Mouse (Mus musculus): ENCODE results near the gene Fbln5.

Gene Fbln5

DNA sequence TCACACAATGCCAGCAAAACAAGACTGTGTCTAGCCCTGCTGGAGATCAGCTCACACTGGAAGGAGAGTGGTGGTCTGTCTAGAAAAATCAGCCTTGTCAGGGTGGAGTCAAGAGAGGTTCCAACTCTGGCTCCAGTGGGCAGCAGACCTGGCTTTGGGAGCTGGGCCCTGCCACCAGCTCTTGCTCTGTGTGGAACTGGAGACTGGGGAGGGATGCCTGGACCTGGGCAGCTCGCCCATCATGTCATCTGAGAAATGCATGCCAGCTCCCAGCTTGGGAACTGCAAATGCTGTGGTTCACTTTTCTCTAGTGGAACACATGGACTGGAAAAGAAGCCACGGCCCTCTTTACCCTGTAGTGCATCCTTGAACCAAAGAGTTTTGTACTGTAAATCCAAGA is 8.3 kb downstream of the Fbln5 start:
- DNase-seq (ENCODE audit: low spot score in 2 of 2), result no peak

DNA sequence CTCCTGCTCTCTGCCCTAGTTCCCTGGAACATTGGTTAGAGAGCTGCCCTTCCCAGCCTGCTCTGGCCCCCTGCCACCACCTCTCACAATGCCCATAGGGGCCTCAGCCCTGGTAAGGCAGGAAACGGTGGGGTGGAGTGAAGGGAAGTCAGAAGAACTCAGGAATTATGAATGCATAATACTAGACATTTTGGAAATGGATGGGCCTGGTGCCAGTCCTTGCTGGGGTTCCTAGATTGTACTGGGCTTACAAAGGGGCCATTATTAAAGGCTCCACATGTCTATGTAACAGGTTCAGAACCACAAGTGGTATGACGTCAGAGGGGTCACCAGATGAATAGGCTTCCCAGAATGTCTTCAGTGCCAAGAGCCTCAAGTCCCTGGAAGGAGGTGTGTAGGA is 11.5 kb downstream of the Fbln5 start:
- DNase-seq (ENCODE audit: low spot score in 2 of 2), result peak; percentile 26 to 45

DNA sequence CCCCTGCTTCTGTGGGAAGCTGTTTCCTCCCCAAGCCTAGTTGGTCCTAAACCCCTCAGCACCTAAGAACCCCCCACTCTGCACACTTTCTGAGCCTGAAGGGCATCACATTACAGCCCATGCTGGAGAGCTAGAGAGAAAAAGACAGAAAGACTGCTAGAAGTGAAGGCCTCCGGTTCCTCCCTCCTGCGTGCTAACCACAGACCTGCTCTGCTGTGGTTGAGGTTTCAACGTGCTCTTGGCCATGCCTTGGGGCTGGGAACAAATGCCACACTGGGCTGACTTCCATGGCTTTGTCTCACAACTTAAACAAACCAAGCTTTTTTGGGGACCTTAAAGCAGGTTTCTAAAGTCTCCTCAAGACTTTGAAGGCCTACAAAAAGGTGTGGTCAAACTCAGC is 16.4 kb downstream of the Fbln5 start:
- no peak for DNase-seq (ENCODE audit: low spot score in 2 of 2)

DNA sequence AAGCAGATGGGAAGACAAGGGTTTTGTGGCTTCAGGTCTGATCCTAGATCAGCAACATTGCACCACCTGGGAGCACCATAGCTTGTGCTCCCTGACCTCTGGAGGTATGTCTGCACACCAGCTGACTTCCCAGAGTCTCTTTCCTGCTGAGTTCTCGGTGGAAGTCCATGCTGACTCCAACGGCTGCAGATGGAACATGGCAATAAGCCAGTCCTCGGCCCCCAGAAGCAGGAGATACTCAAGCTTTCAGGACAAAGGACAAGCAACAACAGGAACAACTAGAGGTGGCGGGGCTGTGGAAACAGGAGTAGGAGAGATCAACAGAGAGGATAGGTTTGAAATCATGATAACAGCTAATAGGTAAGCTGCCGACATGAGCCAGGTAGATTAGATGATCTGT is 17.1 kb downstream of the Fbln5 start:
- no peak for DNase-seq (ENCODE audit: low spot score in 2 of 2)

DNA sequence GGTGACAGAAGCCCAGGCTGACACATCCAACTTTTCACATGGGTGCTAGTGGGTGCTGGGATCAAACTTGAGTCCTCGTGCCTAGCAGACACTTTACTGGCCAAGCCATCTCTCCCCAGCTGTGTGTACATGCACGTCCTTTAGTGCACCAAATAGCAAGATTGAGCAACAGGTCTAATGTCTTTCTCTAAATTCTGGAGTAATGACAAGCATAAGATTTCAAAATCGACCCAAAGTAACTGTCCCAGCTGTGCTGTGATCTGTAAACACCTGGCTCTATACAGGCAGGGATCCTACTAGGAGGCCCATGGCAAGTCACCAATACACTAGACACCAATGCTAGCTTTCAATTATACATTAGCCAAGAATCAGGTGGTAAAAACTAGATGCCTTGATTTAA is 17.8 kb downstream of the Fbln5 start:
- no peak for DNase-seq (ENCODE audit: low spot score in 2 of 2)

DNA sequence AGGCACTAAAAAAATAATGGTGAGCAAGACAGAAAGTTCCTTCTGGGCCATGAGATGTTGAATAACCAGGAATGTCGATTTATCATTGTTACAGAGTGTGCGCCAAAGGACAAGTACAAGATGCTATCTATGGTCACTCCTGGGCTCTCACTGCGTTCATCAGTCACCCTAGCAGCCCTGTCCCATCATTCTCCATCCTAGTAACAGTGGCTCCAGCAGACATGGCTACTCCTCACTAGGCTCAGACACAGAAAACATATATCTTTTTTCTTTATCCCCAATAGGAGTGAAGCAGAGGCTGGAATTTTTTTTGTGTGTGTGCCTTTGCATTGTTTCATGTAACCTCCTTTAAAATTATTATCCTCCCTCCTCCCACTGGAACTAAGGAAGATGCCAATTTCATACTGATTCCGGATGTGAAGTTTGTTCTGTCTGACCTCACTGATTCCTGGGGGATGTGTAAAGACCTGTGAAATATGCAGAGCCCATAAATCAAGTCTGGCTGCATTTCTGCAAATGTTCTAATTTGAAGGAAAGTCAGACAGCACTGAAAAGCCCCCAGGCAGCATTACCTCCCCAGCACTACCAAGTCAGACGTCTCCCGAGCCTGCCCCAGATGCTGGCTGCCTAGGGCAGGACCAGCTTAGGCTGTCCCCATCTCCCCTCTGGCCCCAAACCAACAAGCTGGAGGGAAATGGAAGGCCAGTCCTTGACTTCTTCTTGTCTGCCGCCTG is 20.5 kb downstream of the Fbln5 start:
- no peak for DNase-seq (ENCODE audit: low spot score in 2 of 2)

DNA sequence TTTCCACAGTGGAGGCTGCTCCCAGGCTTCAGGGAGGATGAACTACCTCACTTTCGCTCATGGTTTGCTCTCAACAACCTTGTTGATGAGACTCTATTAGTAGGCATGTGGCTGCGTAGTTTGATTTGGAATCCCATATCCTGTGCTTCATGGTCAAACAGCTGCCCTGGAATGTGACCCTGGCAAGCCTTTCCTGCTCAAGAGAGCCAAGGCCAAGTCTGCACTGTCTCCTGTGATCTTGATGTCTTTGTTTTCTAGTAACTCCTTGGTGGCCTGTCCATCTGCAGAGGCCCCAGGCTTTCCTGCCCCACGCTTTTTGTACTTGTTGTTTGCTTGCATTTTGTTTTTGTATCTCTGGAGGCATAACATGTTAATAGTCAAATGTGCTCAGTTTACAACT is 24.4 kb downstream of the Fbln5 start:
- peak; percentile 26 to 40 for DNase-seq (ENCODE audit: low spot score in 2 of 2)

DNA sequence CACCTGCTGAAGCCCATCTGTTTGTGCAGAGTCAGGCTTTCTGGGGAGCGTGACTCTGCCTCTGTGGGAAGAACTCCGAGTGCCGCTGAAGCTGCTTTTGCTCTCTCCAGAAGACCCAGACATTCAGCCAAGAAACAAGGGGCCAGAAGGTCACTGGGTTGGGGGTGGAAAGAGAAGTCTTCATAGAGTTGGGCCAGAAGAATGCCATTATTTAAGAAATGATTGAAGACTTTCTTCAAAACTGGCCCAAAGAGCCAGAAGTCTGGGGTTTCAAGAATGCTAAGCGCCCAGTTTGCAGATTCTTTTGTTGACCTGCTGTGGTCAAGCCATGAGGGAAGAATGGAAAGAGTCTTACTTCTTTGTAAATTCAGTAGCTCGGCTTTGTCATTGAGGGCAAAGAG is 25.6 kb downstream of the Fbln5 start:
- no peak for DNase-seq (ENCODE audit: low spot score in 2 of 2)

DNA sequence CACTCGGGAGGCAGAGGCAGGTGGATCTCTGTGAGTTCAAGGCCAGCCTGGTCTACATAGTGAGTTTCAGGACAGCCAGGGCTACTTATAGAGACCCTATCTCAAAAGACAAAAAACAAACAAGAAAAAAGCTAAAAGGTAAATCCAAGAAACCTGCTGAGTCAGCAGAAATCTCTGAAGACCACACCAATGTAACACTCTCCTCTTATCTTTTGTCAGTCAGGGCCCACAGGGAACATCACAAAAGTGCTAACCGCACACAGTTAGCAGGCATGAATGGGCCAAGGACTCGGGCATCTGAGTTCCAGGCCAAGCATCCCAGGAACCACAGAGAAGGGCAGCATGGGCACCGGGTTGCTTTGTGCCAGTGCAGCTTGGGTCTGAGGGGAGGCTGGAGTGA is 26.2 kb downstream of the Fbln5 start:
- DNase-seq (ENCODE audit: low spot score in 2 of 2), result no peak

DNA sequence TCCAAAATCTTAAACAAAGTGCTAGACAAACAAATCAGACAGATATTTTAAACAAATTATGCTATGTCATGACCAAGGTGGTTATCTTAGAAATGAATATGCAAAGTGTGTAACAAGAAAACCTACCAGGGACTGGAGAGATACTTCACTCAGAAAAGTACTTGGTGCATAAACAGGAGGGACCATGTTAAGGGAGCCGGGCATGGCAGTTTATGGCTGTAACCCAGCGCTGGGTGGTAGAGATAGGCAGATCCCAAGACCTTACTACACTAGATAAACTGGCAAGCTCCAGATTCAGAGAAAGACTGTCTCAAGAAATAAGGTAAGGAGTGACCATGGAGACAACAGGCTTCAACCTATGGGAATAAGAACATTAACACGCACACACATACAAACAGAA is 29.1 kb downstream of the Fbln5 start:
- no peak for DNase-seq (ENCODE audit: low spot score in 2 of 2)

DNA sequence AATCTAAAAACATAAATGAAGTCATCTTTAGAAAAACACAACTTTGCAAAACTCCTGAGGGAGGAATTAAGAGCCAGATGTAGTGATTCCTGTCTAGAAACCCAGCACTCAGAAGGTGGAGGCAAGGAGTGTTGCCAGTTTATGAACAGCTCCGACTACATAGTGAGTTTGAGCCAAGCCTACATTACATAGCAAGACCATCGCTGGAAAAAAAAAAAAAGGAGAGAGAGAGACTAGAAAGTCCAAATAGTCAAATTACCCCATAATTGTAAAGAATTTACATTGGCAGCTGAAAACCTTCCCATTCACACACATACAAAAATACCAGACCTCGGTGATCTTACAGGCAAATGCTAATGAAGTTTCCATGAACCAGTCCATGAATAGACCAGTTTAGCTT is 29.6 kb downstream of the Fbln5 start:
- DNase-seq (ENCODE audit: low spot score in 2 of 2), result no peak

DNA sequence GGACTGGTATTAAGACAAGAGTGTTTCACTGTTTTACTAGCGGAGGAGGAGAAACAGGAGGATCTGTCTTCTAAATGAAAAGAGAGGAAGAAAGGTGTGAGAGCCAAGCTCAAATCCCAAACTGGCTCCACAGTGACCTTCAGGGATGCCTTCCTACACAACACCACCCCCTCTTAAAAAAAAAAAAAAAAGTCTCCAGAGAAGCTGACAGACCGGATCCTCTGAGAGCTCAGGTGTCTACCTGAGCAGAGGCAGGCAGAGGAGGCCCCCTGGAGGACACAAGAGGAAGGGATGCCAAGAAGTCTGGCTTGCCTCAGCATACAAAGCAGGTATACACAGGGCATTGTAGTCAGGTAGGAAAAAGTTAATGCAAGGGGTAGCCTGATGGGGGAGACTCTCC is 36.1 kb downstream of the Fbln5 start:
- no peak for DNase-seq (ENCODE audit: low spot score in 2 of 2)

DNA sequence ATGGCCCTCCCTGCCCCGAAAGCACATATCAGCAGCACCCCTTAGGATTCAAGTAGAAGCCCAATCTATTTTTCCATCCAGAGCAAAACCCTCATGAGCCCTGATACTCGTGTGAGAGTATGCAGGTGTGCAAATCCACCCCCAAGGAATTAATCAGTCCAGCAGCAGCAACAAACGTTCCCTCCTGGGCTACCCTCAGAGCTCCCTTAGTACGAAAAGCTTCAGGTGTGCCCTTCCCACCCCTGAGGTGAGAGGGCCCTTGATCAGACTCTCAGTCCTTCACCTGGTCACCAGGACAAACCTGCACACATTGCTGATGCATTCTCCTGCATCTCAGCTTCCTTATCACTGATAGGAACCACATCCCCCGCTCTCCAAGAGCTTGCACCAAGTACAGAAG is 37.9 kb downstream of the Fbln5 start:
- no peak for DNase-seq (ENCODE audit: low spot score in 2 of 2)

DNA sequence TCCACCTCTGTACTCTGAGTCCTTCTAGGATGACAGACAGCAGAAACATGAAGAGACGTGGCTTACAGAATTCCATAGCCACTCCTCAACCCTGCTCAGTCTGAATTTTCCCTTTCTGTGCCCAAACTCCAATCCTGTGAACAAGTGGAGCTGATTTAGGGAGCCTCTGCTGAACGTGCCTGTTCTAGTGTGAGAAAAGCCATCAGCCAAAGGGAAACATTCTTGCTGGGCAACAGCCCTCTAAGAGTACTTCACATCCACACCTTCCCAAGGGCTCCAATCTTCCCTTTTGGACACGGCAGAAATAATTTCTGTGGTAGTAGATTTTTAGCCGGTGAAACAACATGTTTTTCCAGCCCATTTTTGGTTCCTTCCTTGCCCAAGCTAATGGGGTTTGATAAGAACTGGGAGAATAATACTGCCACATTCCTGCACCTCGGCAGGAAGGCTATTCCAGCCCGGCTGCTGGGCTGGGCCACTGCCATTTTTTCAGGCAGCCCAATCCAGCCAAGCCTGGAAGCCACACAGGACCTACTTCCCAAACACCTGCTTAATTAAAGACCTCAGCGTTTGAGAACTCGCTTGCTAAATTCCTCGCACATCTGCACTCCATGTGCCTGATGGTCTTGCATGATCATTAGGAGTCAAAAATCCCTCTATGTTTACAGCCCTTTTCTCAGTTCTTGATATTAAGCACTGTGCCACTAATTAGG is 41.1 kb downstream of the Fbln5 start:
- peak; percentile 66 to 72 for DNase-seq (ENCODE audit: low spot score in 2 of 2)

DNA sequence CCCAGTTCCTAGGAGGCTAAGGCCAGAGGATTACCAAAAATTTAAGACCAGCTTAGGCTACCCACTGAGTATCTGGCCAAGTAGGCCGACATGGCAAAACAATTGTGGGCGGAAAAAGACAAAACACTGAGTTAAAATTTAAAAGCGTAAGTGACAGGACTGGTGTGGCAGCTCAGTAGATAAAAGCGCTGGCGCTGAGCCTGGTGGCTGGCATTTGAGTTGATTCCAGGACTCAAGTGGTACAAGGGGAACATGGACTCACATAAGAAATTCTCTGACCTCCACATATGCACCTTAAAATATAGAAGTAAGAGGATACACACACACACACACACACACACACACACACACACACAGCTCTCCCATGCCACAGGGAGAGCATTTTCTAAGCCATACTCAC is 42.5 kb downstream of the Fbln5 start:
- DNase-seq (ENCODE audit: low spot score in 2 of 2), result peak in 1 of 2 experiments; percentile 45

DNA sequence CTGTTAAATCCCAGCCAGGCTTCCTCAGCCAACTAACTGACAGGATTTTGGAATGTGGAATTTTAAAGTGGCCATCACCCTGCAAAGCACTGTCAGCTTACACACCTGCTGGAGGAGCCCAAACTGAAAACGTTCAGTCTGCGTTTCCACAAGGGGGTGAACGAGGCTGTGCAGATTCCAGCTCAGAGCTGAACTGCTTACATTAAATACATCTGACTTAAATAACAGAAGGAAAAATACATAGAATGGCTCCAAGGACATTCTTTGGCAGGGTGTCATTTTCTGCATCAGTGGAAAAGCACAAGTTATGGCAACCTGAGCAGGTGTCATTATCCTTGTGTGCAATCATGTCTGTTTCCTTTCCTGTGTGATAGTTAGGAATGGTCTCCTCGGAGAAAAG is 44.7 kb downstream of the Fbln5 start:
- DNase-seq (ENCODE audit: low spot score in 2 of 2), result no peak

DNA sequence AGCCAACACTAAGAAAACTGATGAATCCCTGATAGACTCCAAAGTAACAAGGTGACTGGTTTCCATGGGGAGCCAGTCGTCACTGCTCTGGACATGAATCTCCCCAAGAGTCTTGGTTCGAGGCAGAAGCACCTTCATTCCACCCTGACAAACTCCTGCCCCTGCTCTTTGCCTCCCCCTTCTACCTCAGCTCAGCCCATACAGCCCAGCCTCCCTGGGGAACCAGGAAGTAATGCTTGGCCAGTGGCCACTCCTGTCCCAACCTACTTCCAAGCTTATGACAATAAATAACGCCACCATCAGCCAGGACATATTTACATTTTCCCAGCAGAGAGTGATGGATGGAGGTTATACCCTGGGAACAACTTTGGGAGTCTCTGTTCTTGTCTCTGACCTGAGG is 45.9 kb downstream of the Fbln5 start:
- DNase-seq (ENCODE audit: low spot score in 2 of 2), result no peak

DNA sequence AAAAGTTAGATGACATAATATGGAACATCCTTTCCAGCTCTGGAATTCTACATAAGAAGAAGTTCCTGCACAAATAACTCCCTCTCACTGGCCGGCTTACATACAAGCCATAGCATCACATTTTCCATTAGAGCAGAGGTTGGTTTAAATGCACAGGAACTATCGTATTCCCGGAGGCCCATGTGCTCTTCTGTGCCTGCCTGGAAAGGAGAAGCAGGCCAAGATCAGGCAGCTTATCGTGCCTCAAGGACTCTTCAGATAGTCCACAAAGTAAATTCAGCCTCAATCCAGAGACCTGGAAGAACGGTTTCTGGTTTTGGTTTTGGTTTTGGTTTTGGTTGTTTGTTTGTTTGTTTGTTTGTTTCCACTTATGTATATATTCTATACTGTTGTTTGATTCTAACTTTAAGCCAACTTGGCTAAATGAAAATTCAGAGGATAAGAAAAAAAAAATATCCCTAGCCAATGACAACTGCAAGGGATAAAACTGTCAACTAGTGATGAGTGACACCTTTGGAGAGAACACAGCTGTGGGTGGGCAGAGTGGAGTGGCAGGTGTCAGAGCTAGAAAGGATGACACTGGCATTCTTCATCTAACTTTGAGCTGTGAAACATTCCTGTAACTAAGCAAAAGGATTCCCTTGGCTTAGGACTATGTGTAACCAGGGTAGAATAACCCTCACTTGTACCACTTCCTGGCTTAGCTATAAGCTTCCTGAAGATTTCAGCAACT is 48.4 kb downstream of the Fbln5 start:
- no peak for DNase-seq (ENCODE audit: low spot score in 2 of 2)

DNA sequence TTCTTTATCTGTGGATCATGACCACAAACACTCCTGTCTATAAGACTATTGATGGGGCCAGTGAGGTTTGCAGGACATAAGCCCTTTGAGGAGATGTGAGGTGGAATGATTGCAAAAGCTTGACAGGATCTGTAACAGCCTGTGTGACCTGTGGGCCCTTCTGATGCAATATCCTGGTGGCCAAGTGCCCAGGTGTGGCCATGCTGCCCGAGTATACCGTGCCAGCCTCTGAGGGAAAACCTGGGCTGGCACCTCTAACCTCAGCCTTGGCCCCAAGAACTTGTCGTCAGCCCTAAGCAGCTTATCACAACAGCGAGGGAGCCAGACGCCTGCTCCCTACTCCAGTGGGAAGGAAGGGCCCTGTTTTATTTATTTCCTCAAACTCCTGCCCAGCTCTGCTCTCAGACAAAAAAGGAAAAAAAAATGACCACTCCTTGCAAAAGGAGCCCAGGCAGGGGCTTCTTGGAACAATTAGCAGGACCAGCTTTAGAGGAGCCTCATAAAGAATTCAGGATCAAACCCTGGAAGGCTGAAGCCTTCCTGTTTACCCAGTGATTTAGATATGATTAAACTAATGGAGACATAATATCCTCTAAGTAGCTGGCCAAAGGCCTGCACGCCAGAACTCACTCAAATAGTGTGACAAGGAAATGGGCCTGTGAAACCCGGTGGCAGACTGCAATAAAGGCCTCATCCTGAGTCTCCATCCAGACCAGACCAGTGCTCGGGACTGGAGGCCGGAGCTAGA is 51.4 kb downstream of the Fbln5 start:
- DNase-seq (ENCODE audit: low spot score in 2 of 2), result peak; percentile 44 to 50

DNA sequence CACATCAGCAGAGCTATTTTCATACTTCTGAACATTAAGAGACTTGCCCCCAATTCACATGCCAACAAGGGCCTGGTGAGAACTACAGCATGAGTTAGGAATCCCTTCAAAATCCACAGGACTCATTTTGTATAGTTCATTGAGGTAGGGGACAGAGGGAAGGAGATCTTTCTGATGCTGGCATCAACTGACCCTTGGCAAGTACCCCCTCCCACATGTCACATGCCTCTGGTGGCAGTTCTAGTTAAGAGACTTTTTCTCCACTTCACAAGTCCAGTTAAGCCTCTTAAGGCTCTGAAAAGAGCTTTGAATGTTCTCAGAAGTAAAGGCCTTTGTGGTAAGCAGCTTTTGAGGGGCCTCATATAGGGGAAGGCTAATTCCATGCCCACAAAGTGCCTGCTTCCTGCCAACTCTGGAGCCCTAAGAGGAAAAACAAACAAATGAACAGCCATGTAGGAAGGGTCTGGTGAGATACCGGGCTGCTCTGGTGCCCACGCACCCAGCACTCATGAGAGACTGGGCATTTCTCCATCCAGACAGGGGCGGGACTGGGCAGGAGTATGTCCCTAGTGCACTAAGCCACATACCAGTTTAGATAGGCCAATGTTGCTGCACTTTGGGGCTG is 52.5 kb downstream of the Fbln5 start:
- no peak for DNase-seq (ENCODE audit: low spot score in 2 of 2)

DNA sequence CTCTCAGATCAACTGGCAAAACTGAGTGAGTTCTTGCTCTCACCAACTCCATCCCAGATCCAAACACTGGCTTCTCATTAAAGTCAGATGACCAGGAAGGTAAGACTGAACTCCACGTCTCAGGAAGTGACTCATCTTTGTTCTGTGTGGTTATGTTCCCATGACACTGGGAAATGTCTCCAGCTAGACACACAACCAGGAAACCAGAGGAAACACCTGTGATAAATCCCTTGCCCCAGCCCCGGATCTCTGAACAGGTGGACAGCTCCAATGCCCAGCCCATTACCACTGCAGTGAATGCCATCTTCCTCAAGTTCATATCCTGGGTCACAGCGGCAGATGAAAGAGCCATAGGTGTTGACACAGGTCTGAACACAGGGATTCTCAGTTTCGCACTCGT is 54.0 kb downstream of the Fbln5 start:
- DNase-seq (ENCODE audit: low spot score in 2 of 2), result peak in 1 of 2 experiments; percentile 28

DNA sequence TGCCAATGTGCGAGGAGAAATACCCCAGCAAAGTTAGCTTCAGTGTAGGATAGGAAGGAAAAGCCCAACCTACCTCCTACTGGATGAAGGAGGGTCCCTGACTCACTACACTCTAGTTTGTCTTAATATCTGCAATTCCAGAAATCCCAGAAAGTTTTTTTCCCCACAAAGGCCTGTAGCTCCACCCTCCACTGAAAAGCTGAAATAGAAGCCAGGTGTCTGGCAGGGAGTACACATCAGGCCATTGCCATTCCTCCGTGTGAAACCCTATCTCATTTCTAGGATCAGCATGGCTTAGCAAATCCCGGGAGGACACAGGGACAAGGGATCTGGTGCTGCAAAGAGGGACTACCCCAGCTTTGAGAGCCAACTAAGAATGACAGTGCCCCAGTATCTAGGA is 55.8 kb downstream of the Fbln5 start:
- DNase-seq (ENCODE audit: low spot score in 2 of 2), result no peak
